8 mouse cellular contexts compared by ENCODE assay signal in the genomic region with DNA sequence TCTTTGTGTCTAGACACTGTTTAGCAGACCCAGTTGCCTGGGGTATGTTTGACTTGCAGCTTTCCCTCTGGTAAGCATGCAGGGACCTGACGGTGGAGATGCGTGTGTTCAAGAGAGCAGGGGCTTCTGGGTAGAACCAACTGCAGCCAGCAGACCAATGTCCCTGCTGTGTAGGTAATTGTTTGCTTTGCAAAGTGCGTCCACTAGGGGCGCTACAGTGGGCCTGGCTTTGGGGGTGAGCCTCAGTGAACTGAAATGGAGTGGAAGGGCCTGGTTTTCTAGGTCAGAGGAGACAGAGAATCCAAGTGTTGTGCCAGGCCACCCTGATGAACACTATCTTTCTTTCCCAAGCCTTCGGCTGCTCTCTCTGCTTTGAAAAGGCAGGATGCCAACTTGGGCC.
DNase-seq lines count a peak whose midpoint lies in the region; ATAC-seq and TF ChIP-seq lines count a peak whose summit lies in the region.

No protein-coding gene starts in this region.

- H3K9ac ChIP-seq in liver, embryonic 14.5 days (replicated peaks) = no peak overlapping the region
- no peak overlapping the region for H3K9ac ChIP-seq in liver, embryonic 12.5 days

- no peak for TF ChIP-seq EP300 in liver, embryonic 14.5 days (IDR thresholded peaks at IDR 0.05; ENCODE audit: low read depth)

- H3K27me3 ChIP-seq in liver, embryonic 14.5 days (ENCODE audit: control insufficient read depth, insufficient read depth, low read length) = no peaks in the 10 kb centered on the region
- H3K27me3 ChIP-seq in liver, embryonic 12.5 days (replicated peaks) = no peaks in the 10 kb centered on the region
- H3K27me3 ChIP-seq in limb, embryonic 10.5 days (ENCODE audit: low read depth, poor library complexity, severe bottlenecking) = peaks cover 6% of the 10 kb centered on the region; the same call in 1 of the 2 replicates

- peak; percentile 64 for TF ChIP-seq CTCF in liver, embryonic 14.5 days (IDR thresholded peaks at IDR 0.05; ENCODE audit: low read depth)
- TF ChIP-seq CTCF in bone marrow, adult 2 months (IDR thresholded peaks at IDR 0.05; ENCODE audit: control insufficient read depth, insufficient read depth, low read length) = peak; percentile 16; the same call in 1 of the 2 replicates
- TF ChIP-seq CTCF in cortical plate, adult 2 months (IDR thresholded peaks at IDR 0.05; ENCODE audit: extremely low read depth, insufficient read depth, low read length) = peak; percentile 36

- no peak overlapping the region for H3K27ac ChIP-seq in liver, embryonic 14.5 days
- no peak overlapping the region for H3K27ac ChIP-seq in liver, embryonic 12.5 days
- no peak overlapping the region for H3K27ac ChIP-seq in bone marrow, adult 2 months (ENCODE audit: control insufficient read depth, insufficient read depth, low read depth, low read length, poor library complexity)
- H3K27ac ChIP-seq in cortical plate, adult 2 months (ENCODE audit: insufficient read depth, low read length) = no peak overlapping the region
- no peak overlapping the region for H3K27ac ChIP-seq in limb, embryonic 10.5 days

- H3K4me1 ChIP-seq in liver, embryonic 14.5 days (replicated peaks; ENCODE audit: control insufficient read depth in 2 of 2, insufficient read depth in 2 of 2, low read length in 1 of 2) = no peaks in the 10 kb centered on the region
- H3K4me1 ChIP-seq in liver, embryonic 12.5 days = no peaks in the 10 kb centered on the region
- no peaks in the 10 kb centered on the region for H3K4me1 ChIP-seq in bone marrow, adult 2 months (ENCODE audit: control insufficient read depth, insufficient read depth, low read length)
- peaks cover 27% of the 10 kb centered on the region for H3K4me1 ChIP-seq in cortical plate, adult 2 months (ENCODE audit: control insufficient read depth, insufficient read depth, low read length)
- peaks cover 9% of the 10 kb centered on the region; the same call in 1 of the 2 replicates for H3K4me1 ChIP-seq in limb, embryonic 10.5 days

- ATAC-seq in liver, embryonic 14.5 days (ENCODE audit: insufficient read depth) = no peak
- ATAC-seq in liver, embryonic 12.5 days = no peak
- no peak for ATAC-seq in megakaryocyte, adult 5-6 weeks (ENCODE audit: poor library complexity, severe bottlenecking)
- ATAC-seq in erythroblast, adult 5-6 weeks (replicated peaks; ENCODE audit: low FRiP score, poor library complexity, severe bottlenecking) = no peak

- no peak overlapping the region for H3K4me3 ChIP-seq in liver, embryonic 14.5 days (ENCODE audit: insufficient read depth in 1 of 2, low read depth in 2 of 2, low read length in 2 of 2)
- no peak overlapping the region for H3K4me3 ChIP-seq in liver, embryonic 12.5 days
- no peak overlapping the region for H3K4me3 ChIP-seq in bone marrow, adult 2 months (replicated peaks; ENCODE audit: control insufficient read depth, low read depth, low read length)
- H3K4me3 ChIP-seq in cortical plate, adult 2 months (ENCODE audit: insufficient read depth, low read length) = no peak overlapping the region
- no peak overlapping the region for H3K4me3 ChIP-seq in limb, embryonic 10.5 days

- no peak overlapping the region for H3K4me2 ChIP-seq in liver, embryonic 14.5 days (ENCODE audit: low read depth)
- H3K4me2 ChIP-seq in liver, embryonic 12.5 days = no peak overlapping the region

- no peak for DNase-seq in liver, embryonic 14.5 days (ENCODE audit: low read depth in 3 of 3, low spot score in 3 of 3)
- peak; percentile 57 for DNase-seq in limb, embryonic 10.5 days (ENCODE audit: low spot score)
- DNase-seq in frontal cortex, postnatal 25 days (ENCODE audit: low spot score in 2 of 2) = no peak

- no peak for TF ChIP-seq POLR2A in bone marrow, adult 2 months (IDR thresholded peaks at IDR 0.05; ENCODE audit: borderline replicate concordance, control insufficient read depth, low read depth, low read length)
- TF ChIP-seq POLR2A in cortical plate, adult 2 months (IDR thresholded peaks at IDR 0.05; ENCODE audit: extremely low read depth, insufficient read depth, low read length) = no peak

- H3K36me3 ChIP-seq in liver, embryonic 14.5 days (replicated peaks; ENCODE audit: control insufficient read depth, insufficient read depth, low read depth) = no peaks in the 10 kb centered on the region
- no peaks in the 10 kb centered on the region for H3K36me3 ChIP-seq in liver, embryonic 12.5 days
- H3K36me3 ChIP-seq in limb, embryonic 10.5 days = no peaks in the 10 kb centered on the region

- no peaks in the 10 kb centered on the region for H3K9me3 ChIP-seq in liver, embryonic 14.5 days (ENCODE audit: control insufficient read depth, low read length)
- peaks cover 10% of the 10 kb centered on the region; the same call in 1 of the 2 replicates for H3K9me3 ChIP-seq in liver, embryonic 12.5 days (replicated peaks)
- H3K9me3 ChIP-seq in limb, embryonic 10.5 days (replicated peaks) = no peaks in the 10 kb centered on the region; the same call in 1 of the 2 replicates

- 48% methylated on average over 5 of the region's 5 CpGs for WGBS in liver, embryonic 14.5 days (ENCODE audit: insufficient replicate concordance)
- WGBS in liver, embryonic 12.5 days (ENCODE audit: insufficient replicate concordance) = 37% methylated on average over 5 of the region's 5 CpGs
- 60% methylated on average over 5 of the region's 5 CpGs for WGBS in bone marrow, adult 2 months
- 47% methylated on average over 5 of the region's 5 CpGs for WGBS in limb, embryonic 10.5 days
